Mouse (Mus musculus) limb, embryonic 13.5 days (tissue): ENCODE results near the gene Rpn2. TPM values are rescaled to one million over a fixed set of nuclear protein-coding genes. Genes with fewer than 3 reads are reported as not detected.

Experiments
- ATAC-seq: fragments of 200-750 bp; cut with Nextera tagmentation; 2 replicates; pipeline ENCODE4 v1.8.0; 2017; ENCODE audit warnings: low read depth, moderate number of reproducible peaks, moderate TSS enrichment; ENCODE audit not compliant: low FRiP score
- H3K27ac ChIP-seq: fragments of 300-500 bp; sonication (generic); 2 replicates; pipeline ENCODE4 v1.5.1; 2015; ENCODE audit warnings: inconsistent platforms, mild to moderate bottlenecking, moderate library complexity
- H3K27me3 ChIP-seq: fragments of 300-500 bp; sonication (generic); 2 replicates; pipeline ENCODE4 v1.6.1; 2015; ENCODE audit warnings: mild to moderate bottlenecking, inconsistent platforms
- H3K36me3 ChIP-seq: fragments of 300-500 bp; sonication (generic); 2 replicates; pipeline ENCODE4 v1.6.1; 2015; ENCODE audit warnings: inconsistent platforms, mild to moderate bottlenecking, moderate library complexity
- H3K4me1 ChIP-seq: fragments of 300-500 bp; sonication (generic); 2 replicates; pipeline ENCODE4 v1.6.1; 2015; ENCODE audit warnings: inconsistent platforms
- H3K4me2 ChIP-seq: fragments of 300-500 bp; sonication (generic); replicated peaks from 2 replicates; pipeline ENCODE4 v1.6.1; 2015; ENCODE audit warnings: inconsistent platforms, mild to moderate bottlenecking, moderate library complexity
- H3K4me3 ChIP-seq: fragments of 300-500 bp; sonication (generic); 2 replicates; pipeline ENCODE4 v1.5.1; 2015; ENCODE audit warnings: moderate library complexity, mild to moderate bottlenecking, inconsistent platforms
- H3K9ac ChIP-seq: fragments of 300-500 bp; sonication (generic); 2 replicates; pipeline ENCODE4 v1.6.1; 2015; ENCODE audit warnings: mild to moderate bottlenecking, inconsistent platforms
- H3K9me3 ChIP-seq: fragments of 300-500 bp; sonication (generic); 2 replicates; pipeline ENCODE4 v1.6.1; 2016; ENCODE audit warnings: inconsistent platforms
- WGBS: fragments of 180-500 bp; shearing (Covaris S2); methylation state at CpG from one replicate; pipeline ENCODE4 v1.1.7; 2015; 5-methylcytosine and 5-hydroxymethylcytosine counted together
- polyA plus RNA-seq: library from polyadenylated mRNA; unstranded; fragments of >200 nt; fragmentation: Nextera tagmentation; extraction: Ambion mirVana; gene quantifications from 2 replicates; pipeline ENCODE4 v1.2.1, GENCODE M21; 2015

Rpn2 gene
- polyA plus RNA-seq, 1 experiment from 2014 or later = 325 TPM

DNA sequence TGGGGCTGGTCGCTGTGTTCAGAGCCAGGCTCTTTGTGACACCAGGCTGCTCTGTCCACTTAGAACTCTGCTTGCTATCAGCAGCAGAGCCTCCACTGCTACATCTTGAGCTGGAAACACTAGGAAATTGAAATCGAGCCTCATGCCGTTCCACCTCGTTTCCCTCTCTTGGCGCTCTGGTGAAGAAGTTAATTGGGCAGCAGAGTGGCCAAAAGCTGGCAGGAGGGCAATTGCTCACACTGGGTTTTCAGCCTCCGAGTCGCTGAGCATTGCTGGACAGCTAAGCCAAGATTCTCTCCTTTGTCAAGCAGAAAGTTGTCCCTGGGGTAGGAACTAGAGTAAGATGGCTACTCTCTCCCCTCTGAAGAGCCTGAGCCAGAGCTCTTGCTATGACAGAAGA, 35.5 kb downstream of the Rpn2 start:
- no peaks in the 10 kb centered on the region for H3K27me3 ChIP-seq
- H3K36me3 ChIP-seq = peaks cover 94% of the 10 kb centered on the region
- no peak overlapping the region for H3K4me3 ChIP-seq
- H3K9me3 ChIP-seq = no peaks in the 10 kb centered on the region
- H3K27ac ChIP-seq = no peak overlapping the region
- 80% methylated on average over 7 of the region's 7 CpGs for WGBS
- no peak overlapping the region for H3K4me2 ChIP-seq
- no peak for ATAC-seq
- no peak overlapping the region for H3K9ac ChIP-seq
- peaks cover 13% of the 10 kb centered on the region for H3K4me1 ChIP-seq

DNA sequence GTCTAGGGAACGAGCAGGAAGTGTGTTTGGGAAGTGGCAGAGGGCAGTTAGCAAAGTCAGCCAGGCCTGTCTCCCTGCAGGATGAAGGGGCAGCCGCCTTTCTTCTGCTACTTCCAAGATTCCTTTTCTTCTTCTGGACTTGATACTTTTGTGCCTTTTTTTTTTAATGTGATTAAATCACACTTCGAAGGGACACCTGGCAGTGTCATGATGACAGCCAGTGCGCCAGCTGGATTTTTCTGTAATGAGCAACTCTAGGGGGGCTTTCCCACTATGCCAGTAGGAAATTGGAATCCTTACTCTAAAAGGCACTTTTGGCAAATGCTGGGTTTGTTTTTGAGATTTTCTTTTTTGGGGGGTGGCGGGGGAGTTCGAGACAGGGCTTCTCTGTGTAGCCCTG, 36.7 kb downstream of the Rpn2 start:
- WGBS = 88% methylated on average over 6 of the region's 6 CpGs
- peaks cover 91% of the 10 kb centered on the region for H3K36me3 ChIP-seq
- ATAC-seq = no peak
- no peak overlapping the region for H3K4me2 ChIP-seq
- H3K9me3 ChIP-seq = no peaks in the 10 kb centered on the region
- no peaks in the 10 kb centered on the region for H3K27me3 ChIP-seq
- H3K27ac ChIP-seq = no peak overlapping the region
- H3K4me1 ChIP-seq = peaks cover 19% of the 10 kb centered on the region
- H3K9ac ChIP-seq = no peak overlapping the region
- no peak overlapping the region for H3K4me3 ChIP-seq

DNA sequence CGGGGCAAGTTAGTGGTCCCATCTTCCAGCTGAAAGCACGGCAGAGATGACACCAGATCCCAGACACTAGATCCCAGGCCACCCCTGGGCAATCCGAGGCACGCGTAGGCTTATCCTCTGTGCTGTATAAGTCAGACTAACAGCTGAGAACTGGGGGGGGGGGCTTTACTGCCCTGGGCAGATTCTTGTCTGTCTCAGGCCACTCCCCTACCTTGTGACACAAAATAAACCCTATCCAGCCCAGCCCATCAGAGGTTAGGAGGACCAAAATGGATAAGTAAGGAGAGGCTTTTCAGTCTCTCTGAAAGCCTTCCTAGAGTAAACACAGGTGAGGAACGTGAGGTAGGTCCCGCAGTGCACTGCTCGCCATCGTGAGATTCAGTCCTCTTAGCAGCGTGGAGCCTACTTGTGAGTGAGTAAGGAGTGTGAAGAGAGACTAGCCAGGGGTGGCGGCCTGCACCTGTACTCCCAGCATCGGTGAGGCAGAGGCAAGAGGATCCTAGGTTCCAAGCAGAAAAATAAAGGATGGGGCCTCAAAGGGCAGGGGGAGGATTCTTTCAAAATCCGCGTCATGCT, 37.6 kb downstream of the Rpn2 start:
- Histone ChIP-seq H3K4me2 (no peak overlapping the region), H3K4me1 (peaks cover 24% of the 10 kb centered on the region), H3K27me3 (no peaks in the 10 kb centered on the region), H3K27ac (no peak overlapping the region), H3K36me3 (peaks cover 91% of the 10 kb centered on the region), H3K9ac (no peak overlapping the region), H3K9me3 (no peaks in the 10 kb centered on the region), H3K4me3 (no peak overlapping the region)
- 87% methylated on average over 13 of the region's 14 CpGs for WGBS
- ATAC-seq = no peak

DNA sequence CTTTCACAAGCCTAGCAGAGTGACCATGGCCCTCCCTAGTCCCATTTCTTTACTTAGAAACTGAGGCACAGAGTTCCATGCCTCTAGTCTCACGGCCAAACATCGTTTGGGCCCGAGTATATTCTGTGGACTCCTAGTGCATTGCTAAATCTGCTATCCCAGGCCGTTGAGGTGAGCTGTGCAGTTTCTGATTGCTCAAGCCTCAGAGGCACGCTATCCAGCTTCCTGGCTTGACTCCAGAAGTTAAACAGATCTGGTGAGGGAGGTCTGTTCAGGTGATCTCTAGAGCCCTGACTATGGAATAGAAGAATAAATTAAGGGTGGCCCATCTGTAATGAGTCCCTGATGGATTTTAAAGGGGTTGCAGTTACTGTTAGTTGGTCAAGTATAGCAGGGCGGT, 38.4 kb downstream of the Rpn2 start:
- Histone ChIP-seq H3K4me3 (no peak overlapping the region), H3K36me3 (peaks cover 91% of the 10 kb centered on the region), H3K27me3 (no peaks in the 10 kb centered on the region), H3K4me2 (no peak overlapping the region), H3K4me1 (peaks cover 24% of the 10 kb centered on the region), H3K9me3 (no peaks in the 10 kb centered on the region), H3K27ac (no peak overlapping the region), H3K9ac (no peak overlapping the region)
- ATAC-seq = no peak
- 77% methylated on average over 6 of the region's 6 CpGs for WGBS

DNA sequence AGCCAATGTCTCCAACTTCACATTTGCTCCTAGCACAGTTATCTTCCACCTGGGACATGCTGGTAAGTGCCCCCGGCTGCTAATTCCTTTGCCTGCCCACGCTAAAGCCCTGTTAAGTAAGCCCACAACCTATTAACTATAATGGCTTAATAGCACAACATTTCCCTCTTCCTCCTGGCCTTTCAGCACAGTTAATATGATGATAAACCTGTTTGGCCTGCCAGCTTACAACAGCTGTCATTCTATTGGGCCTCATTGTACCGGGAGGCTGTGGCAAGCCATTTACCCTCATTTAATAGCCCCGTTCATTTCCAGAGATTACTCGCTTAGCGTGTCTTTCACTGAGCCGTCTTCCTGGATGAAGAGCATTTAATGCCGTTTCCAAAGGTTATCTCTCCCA, 41.3 kb downstream of the Rpn2 start:
- Histone ChIP-seq H3K4me1 (peaks cover 24% of the 10 kb centered on the region), H3K27ac (no peak overlapping the region)
- 58% methylated on average over 8 of the region's 8 CpGs for WGBS

DNA sequence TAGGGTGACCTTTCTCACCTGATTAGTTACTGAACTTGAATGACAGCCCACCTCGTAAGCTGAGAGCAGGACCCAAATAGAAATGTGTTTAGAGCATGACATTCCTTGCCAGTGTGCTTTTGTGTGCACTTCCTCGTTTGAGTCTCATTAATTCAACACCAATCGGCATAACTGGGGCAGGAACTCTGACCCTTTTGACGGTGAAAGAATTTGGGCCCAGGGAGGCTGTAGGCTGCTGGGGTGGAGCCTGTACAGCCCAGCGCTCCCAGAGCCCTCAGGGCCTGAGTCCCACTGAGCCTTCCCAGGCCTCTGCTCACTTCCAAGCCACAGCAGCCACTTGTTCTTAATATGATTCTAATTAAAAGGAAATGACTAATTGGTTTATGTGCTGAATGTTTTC, 42.1 kb downstream of the Rpn2 start:
- Histone ChIP-seq H3K4me2 (no peak overlapping the region), H3K27ac (no peak overlapping the region), H3K4me1 (peaks cover 24% of the 10 kb centered on the region), H3K9me3 (no peaks in the 10 kb centered on the region), H3K4me3 (no peak overlapping the region), H3K9ac (no peak overlapping the region), H3K36me3 (peaks cover 91% of the 10 kb centered on the region), H3K27me3 (no peaks in the 10 kb centered on the region)
- no peak for ATAC-seq
- WGBS = 37% methylated on average over 5 of the region's 5 CpGs

More for the DNA sequence above, 41.3 kb downstream of the Rpn2 start:
- H3K36me3 ChIP-seq = peaks cover 91% of the 10 kb centered on the region
- H3K9ac ChIP-seq = no peak overlapping the region
- H3K4me2 ChIP-seq = no peak overlapping the region
- no peak for ATAC-seq
- H3K4me3 ChIP-seq = no peak overlapping the region
- H3K27me3 ChIP-seq = no peaks in the 10 kb centered on the region
- no peaks in the 10 kb centered on the region for H3K9me3 ChIP-seq

DNA sequence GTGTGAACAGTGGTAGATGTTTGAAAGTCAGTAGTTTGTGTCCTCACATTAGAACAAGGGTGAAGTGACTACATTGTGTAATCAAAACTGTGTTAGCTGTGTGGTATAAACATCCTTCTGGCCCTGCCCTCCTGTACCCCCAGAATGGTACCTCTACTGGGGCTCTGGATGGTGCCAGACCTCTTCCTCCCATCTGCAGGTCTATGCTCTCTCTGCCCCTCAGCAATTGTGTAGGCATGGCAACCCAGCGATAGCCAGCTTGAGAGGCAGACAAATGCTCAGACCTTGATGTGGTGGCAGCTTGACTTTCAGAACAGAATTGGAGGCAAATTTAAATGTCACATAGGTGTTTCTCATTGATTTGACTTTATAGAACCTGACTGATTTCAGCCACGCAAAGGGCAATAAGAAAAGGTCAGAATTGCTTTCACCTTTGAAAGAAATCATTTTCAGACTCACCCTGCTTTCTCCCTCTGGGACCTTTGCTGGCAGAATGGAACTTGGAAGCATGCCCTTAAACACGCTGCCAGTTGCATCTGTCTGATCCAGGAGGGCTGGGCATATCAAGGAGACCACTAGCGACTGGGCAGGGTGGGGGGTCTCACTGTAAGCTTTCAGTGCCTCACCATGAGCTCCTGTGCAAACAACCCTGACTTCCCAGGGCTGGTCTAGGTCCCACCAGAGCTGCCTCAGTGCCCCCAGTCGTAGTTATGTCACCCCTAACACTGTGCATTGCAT, 43.4 kb downstream of the Rpn2 start:
- Histone ChIP-seq H3K4me1 (peaks cover 19% of the 10 kb centered on the region), H3K9me3 (no peaks in the 10 kb centered on the region), H3K27ac (no peak overlapping the region), H3K9ac (no peak overlapping the region), H3K36me3 (peaks cover 93% of the 10 kb centered on the region), H3K27me3 (no peaks in the 10 kb centered on the region), H3K4me2 (no peak overlapping the region), H3K4me3 (no peak overlapping the region)
- 90% methylated on average over 5 of the region's 5 CpGs for WGBS
- ATAC-seq = no peak

DNA sequence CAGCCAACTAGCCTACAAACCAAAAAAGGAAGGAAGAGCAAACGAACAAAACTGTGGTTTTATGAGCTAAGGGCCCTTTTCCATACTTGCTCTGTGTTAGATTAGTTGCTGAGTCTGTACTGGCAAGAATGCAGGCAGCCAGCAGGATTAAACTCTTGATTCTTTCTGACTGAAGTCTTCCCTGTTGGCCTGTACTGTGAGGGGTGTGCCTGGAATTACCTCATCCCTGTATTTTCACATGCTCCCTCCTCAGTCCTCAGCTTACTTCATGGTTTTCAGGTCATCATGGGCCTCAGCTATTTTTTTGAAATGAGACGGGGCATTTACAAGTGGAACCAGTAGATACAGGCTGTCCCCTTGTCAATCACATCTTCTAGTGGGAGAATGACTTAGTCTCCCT, 46.4 kb downstream of the Rpn2 start:
- Histone ChIP-seq H3K9me3 (no peaks in the 10 kb centered on the region), H3K27ac (no peak overlapping the region), H3K36me3 (peaks cover 83% of the 10 kb centered on the region), H3K4me1 (peaks cover 11% of the 10 kb centered on the region), H3K27me3 (no peaks in the 10 kb centered on the region), H3K4me2 (no peak overlapping the region), H3K4me3 (no peak overlapping the region), H3K9ac (no peak overlapping the region)
- 71% methylated on average over 2 of the region's 2 CpGs for WGBS
- no peak for ATAC-seq

DNA sequence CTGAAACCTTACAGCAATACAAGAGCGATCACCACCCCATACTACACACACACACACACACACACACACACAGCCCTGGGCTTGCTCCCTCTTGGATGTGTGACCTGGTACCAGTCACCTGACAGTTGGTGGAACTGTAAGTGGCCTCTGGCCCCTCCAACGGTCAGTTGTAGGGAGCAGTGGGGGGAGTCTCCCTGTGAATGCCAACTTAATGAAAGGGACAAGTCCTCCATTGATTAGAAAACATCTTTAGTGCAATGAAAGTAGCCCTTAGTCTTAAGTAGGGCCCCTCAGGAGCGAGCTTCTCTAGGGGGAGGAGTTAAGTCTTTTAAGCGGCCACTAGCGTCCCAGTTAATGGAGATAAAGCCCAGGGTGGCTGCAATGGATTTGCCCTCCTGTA, 49.3 kb downstream of the Rpn2 start:
- Histone ChIP-seq H3K9me3 (no peaks in the 10 kb centered on the region), H3K9ac (no peak overlapping the region), H3K4me1 (peaks cover 7% of the 10 kb centered on the region; the same call in 1 of the 2 replicates), H3K27me3 (no peaks in the 10 kb centered on the region), H3K4me2 (no peak overlapping the region), H3K27ac (no peak overlapping the region), H3K4me3 (no peak overlapping the region), H3K36me3 (peaks cover 55% of the 10 kb centered on the region)
- no peak for ATAC-seq
- WGBS = 47% methylated on average over 5 of the region's 5 CpGs

DNA sequence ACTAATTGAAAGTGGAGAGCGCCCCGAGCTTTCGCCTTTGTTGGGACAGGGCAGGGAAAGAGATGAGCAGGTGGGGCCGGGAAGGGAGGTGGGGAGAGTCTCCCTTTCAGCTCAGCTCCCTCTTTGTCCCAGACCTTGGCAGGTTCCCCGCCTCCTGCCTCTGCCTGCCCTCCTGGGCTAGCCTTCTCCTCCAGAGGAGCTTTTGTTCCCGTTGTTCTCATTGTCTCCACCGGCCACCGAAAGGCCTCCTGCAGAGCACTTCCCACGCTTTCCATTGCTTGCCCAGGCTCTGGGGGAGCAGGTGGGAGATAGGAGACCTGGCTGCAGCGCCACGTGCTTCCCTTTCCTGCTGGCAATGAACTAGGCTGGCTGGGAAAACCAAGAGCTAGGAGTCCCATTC, 49.8 kb downstream of the Rpn2 start:
- no peak for ATAC-seq
- Histone ChIP-seq H3K9me3 (no peaks in the 10 kb centered on the region), H3K27me3 (no peaks in the 10 kb centered on the region), H3K4me1 (peaks cover 7% of the 10 kb centered on the region; the same call in 1 of the 2 replicates), H3K9ac (no peak overlapping the region), H3K36me3 (peaks cover 50% of the 10 kb centered on the region), H3K4me2 (no peak overlapping the region), H3K4me3 (no peak overlapping the region), H3K27ac (no peak overlapping the region)
- WGBS = 37% methylated on average over 11 of the region's 11 CpGs

DNA sequence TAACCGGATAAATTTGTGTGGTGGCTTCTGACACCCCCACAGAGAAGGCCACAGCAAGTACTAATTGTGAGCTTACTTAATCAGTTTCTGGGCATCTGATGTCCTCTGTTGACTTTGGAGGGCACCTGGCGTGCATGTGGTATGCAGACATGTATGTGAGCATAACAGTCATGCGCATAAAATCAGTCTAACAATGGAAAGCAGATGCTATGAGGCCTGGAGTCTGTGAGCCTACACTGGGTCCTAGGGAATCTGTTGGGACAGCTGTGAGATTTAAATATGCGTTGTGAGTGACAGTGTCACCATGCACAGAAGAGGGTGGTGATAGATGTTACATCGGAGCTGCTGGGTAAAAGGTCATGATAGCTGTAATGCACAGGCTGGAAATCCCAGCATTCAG, 53.2 kb downstream of the Rpn2 start:
- no peaks in the 10 kb centered on the region for H3K9me3 ChIP-seq
- no peak overlapping the region for H3K4me2 ChIP-seq
- H3K9ac ChIP-seq = no peak overlapping the region
- H3K36me3 ChIP-seq = peaks cover 15% of the 10 kb centered on the region
- no peak overlapping the region for H3K27ac ChIP-seq
- H3K4me1 ChIP-seq = peaks cover 7% of the 10 kb centered on the region; the same call in 1 of the 2 replicates
- ATAC-seq = peak; percentile 51
- H3K27me3 ChIP-seq = no peaks in the 10 kb centered on the region
- 61% methylated on average over 5 of the region's 5 CpGs for WGBS
- no peak overlapping the region for H3K4me3 ChIP-seq

DNA sequence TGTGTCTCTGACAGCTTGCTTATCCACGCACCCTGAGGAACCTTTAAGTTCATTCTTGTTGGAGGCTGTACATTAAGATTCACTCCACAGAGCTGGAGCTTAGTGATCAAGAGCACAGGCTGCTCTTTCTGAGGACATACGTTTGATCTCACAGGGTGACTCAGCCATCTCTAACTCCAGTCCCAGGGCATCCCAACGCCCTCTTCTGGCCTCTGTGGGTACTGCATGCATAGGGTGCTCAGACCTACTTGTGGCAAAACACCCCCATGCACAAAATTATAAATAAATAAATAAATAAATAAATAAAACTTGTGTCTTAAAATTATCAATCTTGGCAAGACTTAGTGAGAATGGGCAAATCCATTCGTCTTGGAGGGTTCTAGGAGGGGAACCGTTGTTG, 59.8 kb downstream of the Rpn2 start:
- H3K27me3 ChIP-seq = no peaks in the 10 kb centered on the region
- peaks cover 28% of the 10 kb centered on the region for H3K4me1 ChIP-seq
- no peaks in the 10 kb centered on the region for H3K9me3 ChIP-seq
- H3K4me3 ChIP-seq = no peak overlapping the region
- no peak for ATAC-seq
- no peaks in the 10 kb centered on the region for H3K36me3 ChIP-seq
- no peak overlapping the region for H3K4me2 ChIP-seq
- WGBS = 40% methylated on average over 5 of the region's 5 CpGs
- H3K9ac ChIP-seq = no peak overlapping the region
- H3K27ac ChIP-seq = no peak overlapping the region

DNA sequence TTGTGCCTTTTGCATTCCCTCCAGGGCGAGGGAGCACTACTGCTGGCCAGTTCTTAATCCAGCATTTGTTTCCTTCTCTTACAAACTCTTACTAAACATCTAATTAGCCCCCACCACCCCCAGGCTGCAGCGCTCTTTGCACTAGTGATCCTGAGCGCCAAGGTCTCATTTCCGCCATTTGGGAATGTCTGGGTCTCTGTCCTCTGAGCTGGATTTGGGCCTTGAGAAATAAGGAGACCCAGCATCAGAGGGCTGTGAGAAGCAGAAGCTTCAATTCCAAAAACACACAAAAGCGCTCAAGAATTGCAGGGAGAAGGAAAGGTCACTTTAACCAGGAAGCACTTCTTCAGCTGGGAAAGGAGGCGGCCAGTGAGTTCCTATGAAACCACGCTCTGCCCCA, 60.7 kb downstream of the Rpn2 start:
- H3K4me3 ChIP-seq = no peak overlapping the region
- H3K36me3 ChIP-seq = no peaks in the 10 kb centered on the region
- no peaks in the 10 kb centered on the region for H3K9me3 ChIP-seq
- no peak overlapping the region for H3K9ac ChIP-seq
- H3K4me1 ChIP-seq = peaks cover 28% of the 10 kb centered on the region
- no peak for ATAC-seq
- no peak overlapping the region for H3K4me2 ChIP-seq
- WGBS = 89% methylated on average over 7 of the region's 7 CpGs
- H3K27ac ChIP-seq = peak overlapping the region; percentile 59; the same call in 1 of the 2 replicates
- no peaks in the 10 kb centered on the region for H3K27me3 ChIP-seq
